Mouse (Mus musculus): Measurements from ENCODE around the gene Taok3.

The Taok3 gene

DNA sequence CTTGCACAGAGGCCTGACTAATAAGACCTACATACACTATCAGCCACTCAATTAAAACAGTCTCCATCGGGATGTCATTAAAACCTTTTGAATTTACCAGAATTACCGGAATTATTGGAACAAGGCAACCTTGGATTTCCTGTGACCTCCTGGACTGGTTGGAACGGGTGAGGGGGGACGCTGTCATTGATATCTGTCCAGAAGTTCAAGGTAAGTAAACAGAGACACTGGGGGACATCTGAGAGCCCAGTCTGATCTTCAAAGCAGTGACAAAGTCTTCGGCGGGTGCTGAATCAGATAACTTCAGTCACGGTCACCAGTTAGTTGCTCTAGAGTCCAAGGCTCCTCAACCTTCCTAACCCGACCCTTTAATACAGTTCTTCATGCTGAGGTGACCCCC is 175.1 kb downstream of the Taok3 start:
- no peak for DNase-seq (ENCODE audit: low read depth, low spot score)

DNA sequence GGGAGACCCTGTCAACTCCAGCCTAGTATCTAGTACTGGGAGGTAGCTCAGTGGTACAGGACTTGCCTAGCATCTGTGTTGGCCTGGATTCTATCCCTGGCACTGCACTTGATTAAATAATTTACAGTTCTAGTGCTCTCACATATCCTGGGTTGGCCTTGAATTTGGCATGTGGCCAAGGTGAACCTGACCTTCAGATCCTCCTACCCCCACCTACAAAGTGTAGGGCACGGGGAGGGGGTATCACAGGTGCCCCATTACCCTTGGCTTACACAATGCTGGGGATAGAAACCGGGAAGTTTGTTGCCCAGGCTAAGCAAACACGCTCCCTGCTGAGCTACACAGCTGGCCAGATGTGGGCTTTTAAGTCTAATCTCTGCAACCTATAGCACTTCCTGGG is 183.0 kb downstream of the Taok3 start:
- DNase-seq (ENCODE audit: low read depth, low spot score) = no peak

DNA sequence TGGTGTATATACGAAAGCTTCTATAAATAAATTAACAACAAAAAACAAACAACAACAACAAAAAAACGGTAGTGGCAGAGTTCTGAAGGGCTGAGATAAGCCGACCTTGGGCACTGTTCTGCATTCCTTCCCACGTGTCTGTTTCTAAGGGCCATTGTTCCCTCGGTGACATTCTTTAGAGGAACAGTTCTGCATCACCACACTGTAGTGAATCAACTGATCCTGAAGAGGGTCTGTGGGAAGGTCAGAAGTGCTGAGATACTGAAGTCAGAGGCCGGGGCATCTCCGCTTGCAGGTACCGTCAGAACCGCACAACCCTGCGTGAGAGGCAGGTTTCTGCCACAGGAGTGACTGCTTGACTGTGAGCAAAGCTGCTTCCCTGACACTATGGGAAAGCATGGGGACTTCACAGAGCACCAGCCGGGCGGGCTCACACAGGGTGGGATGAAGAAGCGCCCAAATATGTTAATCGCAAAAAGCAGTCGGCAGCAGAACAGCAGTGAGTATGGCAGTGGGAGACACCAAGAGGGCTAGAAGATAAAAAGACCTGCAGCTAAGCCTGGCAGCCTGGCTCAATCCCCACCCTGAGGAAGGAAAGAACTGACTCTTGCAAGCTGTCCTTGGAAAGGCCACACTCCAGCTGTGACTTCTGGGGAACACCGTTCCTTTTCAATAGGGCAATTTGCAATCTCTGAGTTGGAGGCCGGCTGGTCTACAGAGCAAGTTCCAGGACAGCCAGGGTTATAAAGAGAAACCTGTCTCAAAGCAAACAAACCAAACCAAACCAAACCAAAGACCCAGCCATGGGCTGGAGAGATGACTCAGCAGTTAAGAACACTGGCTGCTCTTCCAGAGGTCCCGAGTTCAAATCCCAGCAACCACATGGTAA is 184.0 kb downstream of the Taok3 start:
- DNase-seq (ENCODE audit: low read depth, low spot score) = no peak

DNA sequence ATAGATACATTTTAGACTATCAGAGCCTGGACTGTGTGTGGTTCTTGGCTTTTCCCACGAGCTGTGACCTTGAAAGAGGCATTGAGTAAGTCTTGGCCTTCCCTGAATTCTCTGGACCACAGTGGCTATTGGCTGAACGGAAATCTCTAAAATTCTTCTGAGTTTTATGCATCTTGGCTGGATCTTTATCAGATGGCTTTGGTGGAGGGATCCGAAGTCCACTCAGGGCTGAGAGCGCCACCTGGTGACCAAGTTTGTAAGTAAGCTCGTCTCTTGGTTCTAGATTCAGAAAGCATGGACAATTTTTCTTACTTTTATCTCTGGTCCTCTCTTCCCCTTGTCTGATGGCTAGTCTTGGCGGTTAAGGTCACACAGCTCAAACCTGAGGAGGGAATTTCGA is 185.0 kb downstream of the Taok3 start:
- DNase-seq (ENCODE audit: low read depth, low spot score) = peak; percentile 60

DNA sequence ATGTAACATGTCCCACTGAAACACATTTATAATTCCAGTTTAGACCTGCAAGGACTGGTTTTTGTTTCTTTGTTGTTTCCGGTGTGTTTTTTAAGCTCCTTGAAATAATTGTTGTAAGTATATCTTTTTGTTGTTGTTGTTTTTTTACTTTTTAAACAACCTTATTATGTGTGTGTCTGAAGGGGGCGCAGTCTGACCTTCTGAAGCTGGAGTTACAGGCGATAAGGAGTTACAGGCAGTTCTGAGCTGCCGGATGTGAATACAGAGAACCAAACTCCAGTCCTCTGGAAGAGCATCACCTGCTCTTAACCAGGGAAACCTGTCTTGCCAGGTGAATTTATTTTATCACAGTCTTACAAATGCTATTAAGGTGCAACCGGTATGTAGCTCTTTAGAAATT is 185.8 kb downstream of the Taok3 start:
- no peak for DNase-seq (ENCODE audit: low read depth, low spot score)

DNA sequence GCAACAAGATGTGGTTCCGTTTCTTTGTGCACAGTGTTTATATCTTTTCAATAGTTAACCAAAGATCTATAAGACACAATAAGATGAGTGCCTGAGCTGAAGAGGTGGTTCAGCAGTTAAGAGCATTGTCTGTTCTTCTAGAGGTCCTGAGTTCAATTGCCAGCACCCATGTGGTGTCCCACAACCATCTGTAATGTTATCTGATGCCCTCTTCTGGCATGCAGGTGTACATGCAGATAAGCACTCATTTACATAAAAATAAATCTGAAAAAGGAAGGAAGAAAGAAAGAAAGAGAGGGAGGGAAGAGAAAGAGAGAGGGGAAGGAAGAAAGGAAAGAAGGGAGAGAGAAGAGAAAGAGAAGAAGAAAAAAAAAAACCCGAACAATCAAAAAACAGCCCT is 186.9 kb downstream of the Taok3 start:
- no peak for DNase-seq (ENCODE audit: low read depth, low spot score)

DNA sequence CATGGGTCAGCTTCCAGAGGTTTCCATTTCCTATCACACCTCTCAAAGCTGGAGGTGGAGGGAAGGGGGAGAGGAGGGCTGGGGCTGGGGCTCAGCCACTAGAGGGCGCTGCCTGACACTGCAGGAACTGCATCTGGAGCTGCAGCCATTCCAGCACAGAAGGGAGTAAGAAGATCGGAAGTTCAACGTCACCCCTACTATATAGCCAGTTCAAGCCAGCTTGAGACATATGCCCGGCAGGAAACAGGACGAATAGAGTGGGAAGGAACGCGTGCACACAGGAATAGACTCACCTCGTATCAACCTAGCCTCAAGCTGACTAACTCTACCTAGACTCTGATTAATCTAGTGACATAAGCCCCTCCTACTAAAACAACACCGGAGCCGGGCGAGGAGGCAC is 187.8 kb downstream of the Taok3 start:
- peak; percentile 37 for DNase-seq (ENCODE audit: low read depth, low spot score)

DNA sequence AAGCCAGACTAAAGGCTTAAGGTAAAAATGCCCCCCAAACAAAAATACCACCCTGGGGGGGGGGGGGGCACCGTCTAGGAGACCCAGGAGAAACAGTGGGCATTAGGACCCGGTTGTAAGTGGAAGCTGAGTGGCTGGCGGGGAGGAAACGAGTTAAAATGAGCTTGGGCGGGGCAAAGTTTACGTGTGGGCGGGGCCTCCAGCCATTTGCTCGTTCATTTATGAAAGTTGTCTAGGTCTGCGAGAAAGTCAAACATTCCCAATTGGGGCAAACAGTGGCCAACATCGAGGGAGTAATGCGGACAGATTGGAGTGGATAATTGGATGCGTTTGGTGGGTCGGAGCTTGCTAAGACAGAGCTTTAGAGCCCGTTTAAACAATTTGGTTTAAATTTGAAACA is 193.5 kb downstream of the Taok3 start:
- DNase-seq (ENCODE audit: low read depth, low spot score) = peak; percentile 15

DNA sequence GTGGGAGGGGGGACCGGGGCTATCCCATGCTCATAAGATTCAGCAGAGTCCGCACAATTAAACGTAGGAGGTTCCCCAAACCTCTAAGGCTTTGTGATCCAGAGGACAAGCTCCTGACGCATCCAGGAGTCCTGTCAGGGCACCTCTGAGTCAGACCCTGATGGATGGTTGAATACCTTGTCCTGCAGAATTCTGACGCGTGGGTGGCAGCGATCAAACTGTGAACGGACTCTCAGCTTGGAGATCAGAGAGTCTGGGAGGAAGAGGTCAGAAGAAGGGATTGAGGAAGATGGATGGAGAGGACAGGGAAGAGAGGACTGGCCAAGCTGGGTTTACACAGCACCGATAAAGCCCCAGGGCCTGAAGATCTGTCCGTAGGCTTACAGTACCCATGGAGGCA is 194.0 kb downstream of the Taok3 start:
- DNase-seq (ENCODE audit: low read depth, low spot score) = no peak

DNA sequence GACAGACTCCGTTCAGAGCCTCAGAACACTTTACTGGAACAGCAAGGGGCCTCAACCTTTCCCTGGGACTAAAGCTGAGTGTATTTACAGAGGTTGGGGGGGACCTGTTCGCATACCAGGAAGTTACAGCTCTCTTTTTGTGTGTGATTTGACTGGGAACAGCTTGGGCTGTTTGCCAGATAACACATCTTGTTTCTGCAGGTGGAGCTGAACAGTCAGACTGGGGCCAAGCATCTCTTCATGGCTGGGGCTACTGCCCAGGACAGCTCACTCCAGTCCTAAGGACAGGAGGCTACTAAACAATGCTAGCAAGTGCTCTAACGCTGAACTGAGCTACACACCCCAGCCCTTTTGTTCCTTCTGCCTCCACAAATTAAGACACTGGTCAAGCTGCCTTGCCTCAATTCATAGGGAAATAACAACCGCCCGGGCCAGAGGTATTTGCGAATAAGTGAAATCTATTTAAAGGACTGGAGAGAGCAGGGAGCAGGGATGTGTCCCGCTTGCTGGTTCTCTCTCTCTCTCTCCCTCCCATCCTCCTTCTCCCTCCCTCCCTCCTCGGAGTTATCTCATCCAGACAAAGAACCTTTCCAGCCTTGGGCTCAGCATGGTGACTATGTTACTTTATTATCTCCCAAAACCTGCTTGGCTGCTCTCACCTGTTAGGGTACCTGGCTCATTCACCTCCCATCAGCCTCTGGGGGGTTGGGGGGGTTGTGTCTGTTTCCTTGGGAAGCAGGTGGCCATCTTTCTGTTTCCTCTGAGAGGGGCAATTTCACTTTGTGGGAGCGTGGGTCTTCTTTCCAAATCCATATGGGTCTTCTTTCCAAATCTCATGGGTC is 194.9 kb downstream of the Taok3 start:
- no peak for DNase-seq (ENCODE audit: low read depth, low spot score)

DNA sequence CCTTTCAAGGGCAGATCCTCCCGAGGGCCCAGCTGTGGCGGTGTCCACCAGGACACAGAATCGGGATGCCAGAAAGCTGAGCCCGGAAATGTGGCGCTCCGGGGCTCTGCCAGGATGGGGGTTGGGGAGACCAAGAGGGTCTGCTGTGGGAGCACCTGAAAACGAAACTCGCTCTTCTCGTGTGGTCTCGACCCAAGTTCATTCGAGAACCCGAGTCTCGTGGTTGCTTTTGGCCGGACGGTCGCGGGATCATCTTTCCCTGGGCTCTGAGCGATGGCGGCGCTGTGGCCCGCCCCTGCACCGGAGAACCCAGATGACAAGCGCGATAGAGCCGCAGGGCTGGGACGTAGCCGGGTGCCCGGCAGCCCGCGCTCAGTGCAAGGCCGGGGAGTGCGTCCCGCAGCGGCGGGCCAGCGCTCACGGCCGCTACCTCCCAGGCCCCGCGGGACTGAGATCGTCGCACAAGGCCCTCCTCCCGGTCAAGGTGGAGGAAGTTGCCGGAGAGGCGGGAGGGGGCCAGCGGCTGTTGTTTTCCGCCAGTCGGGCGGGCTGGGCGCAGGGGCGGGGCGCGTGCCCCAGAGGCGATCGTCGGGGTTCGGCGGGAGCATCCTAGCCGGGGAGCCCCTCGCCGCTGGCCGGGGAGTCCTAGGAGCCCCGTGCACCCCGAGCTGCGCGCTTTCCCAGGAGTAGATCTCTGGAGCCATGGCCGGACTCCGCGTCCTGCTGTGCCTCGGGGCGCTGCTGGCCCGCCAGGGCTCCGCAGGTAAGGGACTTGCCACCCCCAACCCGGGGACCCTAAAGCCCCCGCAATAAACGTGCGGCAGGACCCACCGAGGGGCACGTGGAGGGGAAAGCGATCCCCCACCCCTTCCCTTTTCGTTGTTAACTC is 199.1 kb downstream of the Taok3 start, which contains the start of gene Vsig10:
TSS of gene Vsig10 (plus strand) at position 343 of the 889 bp plus-strand sequence.
- DNase-seq (ENCODE audit: low read depth, low spot score) = peak; percentile 54

DNA sequence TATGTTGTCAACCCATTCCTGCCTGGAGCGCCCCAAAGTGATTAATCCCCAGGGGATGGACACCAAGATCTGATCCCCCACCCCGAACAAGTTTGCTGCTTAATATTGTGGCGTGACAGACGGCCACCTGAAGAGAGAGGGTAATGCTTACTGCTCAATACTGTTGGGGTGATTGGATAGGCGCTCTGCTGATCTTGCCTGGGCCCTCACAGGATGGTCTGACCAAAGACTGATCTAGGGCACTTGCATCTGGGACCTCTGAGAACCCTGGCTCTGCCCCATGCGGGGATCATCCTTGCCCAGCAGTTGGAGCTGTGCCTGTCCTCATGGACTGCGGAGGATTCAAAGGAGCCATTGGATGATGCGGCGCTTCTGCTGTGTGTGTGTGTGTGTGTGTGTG is 203.8 kb downstream of the Taok3 start:
- DNase-seq (ENCODE audit: low read depth, low spot score) = no peak
